Mouse (Mus musculus) brown adipose tissue, adult 24 weeks (tissue): ENCODE results near the gene Gm20828. TPM values are rescaled to one million over a fixed set of nuclear protein-coding genes. Genes with fewer than 3 reads are reported as not detected.
"Not testable (repeated sequence)": the region's sequence is repeated elsewhere in the genome, so short reads cannot be mapped to it uniquely, and the experiment has no call there.

ENCODE experiments used
- H3K27ac ChIP-seq: fragments of 200-500 bp; replicated peaks from 2 replicates; pipeline ENCODE4 v1.5.1; 2012; ENCODE audit warnings: low read depth, mild to moderate bottlenecking, low read length
- H3K4me1 ChIP-seq: fragments of 200-500 bp; 2 replicates; pipeline ENCODE4 v1.6.1; 2012; ENCODE audit warnings: low read length, mixed read lengths; ENCODE audit not compliant: control insufficient read depth, insufficient read depth, insufficient read length
- H3K4me3 ChIP-seq: fragments of 200-500 bp; 2 replicates; pipeline ENCODE4 v1.5.1; 2012; ENCODE audit warnings: low read depth, mild to moderate bottlenecking, low read length, moderate library complexity; ENCODE audit not compliant: insufficient read depth
- polyA plus RNA-seq: library from polyadenylated mRNA; stranded (reverse); fragments of >200 nt; gene quantifications from 2 replicates; pipeline ENCODE4 v1.2.4, GENCODE M21; 2012; ENCODE audit not compliant: missing spikeins, insufficient read depth, insufficient read length

The Gm20828 gene
- not detected in 2 replicates for polyA plus RNA-seq

GRCm38 (mm10) chrY:11199274-11199673 is at the start of gene Gm20828:
TSS of gene Gm20828 (minus strand) at chrY:11199374.
- H3K27ac ChIP-seq, H3K4me3 ChIP-seq, H3K4me1 ChIP-seq: not testable (repeated sequence)
